Mouse (Mus musculus) frontal cortex, postnatal 25 days (tissue): Measurements from ENCODE around the gene Med28.

Experiments
- DNase-seq, 2 experiments: peaks; one replicate each; pipeline ENCODE4 v3.0.0; 2022; ENCODE audit warnings: low spot score in 2 of 2

Gene Med28

GRCm38 (mm10) chr5:45519960-45520808 is at the start of gene Med28:
Med28 (plus strand) TSS chr5:45520229.
- peak; percentile 91 for DNase-seq

- no peak for DNase-seq
Observed at GRCm38 (mm10) chr5:45472880-45473450, 47.1 kb upstream of the Med28 start.

DNA sequence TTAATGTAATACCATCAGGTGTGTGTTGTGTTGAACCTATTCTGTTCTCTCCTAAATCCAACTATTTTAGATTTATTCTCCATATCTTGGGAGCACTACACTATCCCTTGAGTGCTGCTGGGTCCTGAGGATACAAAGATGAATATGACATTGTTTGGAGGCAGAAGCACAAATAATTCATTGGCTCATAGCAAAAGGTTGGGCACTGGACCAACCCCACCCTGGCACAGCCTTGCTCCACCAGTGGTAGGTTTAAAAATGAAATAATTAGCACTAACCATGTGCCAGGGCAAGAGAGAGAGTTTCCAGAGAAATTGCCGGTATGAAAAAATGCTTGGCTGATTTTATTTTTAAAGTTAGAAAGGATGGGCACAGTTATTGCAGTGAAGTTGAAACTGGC is 46.5 kb upstream of the Med28 start:
- no peak for DNase-seq

DNA sequence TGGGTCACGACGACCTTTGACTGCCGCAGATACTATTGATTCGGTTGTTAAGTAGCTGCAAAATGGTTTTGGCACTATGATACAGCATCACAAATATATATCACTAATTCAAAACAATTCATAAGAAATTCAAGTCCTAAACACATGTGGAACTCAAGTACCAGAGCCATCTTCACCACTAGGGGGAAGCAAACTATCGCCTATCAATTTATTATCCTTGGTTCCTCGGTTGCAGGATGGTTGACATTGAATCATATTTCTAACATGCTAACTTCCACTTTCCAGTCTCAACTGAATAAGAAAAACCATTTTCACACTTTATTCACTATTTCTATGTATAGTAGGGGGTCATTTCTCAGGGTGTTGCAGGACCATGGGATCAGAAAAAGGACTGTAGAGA is 45.8 kb upstream of the Med28 start:
- DNase-seq = no peak

GRCm38 (mm10) chr5:45474758-45475157 is 45.3 kb upstream of the Med28 start:
- DNase-seq = no peak

DNA sequence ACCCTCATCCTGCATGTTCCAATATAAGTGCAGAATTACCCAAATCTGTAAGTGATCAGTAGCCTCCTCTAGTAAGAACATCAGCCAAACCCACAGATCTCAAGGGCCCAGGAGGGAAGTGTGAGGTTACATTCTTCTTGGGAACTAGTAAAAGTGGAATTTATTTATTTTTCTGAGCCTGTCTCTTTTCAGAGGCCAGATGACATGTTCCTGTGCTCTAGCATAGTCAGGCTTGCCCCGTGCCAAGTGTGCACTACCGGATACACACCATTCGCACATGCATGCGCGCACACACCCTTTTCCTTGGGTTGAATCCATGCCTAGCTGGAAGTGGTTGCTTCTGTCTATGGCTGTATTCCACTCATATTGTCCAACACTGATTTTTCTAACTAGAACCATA is 44.3 kb upstream of the Med28 start:
- DNase-seq = no peak

DNA sequence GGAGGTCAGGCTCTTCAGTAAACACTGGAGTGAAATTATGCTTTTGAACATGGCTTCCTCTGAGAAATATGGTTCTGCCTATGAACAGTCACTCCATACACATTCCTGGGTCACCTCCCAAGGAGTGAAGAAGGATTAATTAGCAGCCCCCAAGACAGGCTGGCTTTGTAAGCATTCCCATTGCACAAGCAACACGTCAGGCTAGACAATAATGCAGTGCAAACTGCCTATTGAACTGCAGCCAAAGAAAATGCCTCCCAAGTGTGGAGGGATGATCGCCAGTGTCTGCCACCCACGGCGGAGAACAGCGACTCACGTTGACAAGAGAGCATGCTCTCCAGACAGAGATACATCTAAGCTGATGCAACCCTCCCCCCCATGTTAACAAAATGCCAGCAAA is 43.7 kb upstream of the Med28 start:
- no peak for DNase-seq

DNA sequence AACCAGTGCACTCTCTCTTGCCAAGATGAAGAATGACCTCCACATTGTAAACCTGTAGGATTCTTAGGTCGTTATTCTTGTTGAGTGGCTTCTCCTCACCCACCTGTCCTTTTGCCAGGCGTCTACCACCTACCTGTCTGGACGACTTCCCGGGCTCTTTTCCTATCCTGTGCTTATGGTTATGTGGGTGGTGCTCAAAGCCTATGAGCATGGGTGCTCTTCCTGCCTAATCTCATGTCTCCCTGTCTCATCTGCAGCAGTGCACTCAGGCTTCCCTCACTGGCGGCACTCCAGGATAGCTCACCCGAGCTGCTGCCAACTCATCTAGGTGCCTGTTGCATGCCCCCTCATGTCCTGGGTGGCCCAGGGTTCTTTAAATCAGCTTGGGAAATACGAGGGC is 42.4 kb upstream of the Med28 start:
- no peak for DNase-seq

DNA sequence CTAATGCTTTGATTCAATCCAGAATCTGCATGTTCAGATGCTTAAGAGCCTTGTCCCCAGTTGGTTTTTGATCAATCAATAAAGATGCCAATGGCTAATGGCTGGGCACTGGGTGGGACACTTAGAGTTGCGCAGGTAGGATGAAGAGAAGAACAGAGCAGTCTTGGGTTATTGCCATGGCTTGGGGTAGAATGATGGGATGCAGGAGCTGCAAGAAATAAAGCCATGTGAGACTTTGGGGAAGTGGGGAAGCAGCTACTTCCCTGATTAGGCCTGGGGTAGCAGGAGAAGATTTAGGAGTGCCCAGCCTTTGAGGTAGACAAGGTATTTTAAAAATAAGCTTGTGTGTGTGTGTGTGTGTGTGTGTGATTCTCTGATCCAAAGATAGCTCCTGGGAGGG is 40.0 kb upstream of the Med28 start:
- DNase-seq = no peak

DNA sequence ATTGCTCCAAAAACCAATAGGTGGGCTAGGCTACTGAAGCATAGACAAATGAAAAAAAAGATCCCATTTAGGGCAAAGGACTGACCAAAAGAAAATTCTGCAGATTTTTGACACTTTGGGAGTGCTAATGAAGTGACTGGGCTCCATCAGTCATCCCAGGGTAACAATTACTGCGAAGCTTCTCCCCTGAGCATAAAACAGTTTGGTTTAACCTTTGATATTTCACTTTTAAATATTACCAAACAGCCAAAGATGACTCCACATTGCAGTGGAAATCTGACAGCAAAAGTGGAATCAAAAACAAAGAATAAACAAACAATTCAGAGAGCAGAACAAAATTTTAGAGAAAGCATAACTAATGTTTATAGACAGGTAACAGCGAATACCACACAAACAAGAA is 38.9 kb upstream of the Med28 start:
- DNase-seq = no peak

DNA sequence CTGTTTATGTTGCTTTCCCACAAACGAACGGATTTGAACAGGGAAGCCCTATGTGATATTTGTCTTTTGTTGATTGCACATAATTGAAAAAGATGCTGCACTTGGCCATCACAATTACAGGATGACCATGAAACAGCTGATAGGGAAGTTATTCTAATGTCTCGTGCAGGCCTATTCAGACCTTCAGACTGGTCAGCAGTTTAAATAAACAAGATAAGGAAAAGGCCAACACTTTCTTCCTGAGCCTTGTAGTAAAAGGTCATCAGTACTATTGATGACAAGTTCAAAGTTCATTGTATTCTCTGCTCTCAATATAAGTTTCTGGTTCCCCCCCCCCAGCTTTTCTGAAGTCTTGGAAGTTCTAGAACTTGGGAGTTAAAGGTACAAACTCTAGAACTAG is 37.4 kb upstream of the Med28 start:
- DNase-seq = no peak

DNA sequence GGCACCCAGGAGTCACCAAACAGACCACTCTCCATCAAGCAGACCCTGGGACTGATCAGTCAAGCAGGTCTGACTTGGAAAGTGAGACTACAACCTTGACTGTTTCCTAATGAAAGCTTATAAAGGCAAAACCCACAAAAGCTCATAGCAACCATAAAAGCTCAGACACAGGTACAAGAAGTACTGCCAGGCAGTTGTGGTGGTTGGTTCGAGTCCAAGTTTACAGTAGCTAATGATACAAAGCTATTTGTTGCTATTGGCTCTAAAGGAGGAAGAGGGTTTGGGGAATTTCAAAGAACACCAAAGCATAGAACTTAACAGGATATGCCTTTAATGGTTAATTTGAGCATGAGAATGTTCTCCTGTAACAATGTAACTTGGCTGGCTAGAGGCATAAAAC is 36.4 kb upstream of the Med28 start:
- no peak for DNase-seq

DNA sequence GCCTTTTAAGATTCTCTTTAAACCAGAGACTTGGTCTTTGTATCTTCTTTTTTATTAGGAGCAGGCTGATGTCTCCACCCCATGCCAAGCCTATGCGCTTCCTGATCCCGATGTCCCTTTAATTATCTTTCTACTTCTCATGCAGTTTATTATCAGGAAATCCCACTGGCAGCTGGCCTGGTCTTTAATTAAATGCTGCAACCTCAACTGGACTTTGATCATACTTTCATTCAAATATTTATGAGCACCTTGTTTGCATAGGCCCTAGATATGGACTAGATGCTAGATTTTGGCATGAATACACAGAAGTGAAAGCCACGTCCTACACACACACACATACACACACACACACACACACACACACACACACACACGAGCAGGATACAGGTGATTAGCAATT is 28.3 kb upstream of the Med28 start:
- DNase-seq = no peak

DNA sequence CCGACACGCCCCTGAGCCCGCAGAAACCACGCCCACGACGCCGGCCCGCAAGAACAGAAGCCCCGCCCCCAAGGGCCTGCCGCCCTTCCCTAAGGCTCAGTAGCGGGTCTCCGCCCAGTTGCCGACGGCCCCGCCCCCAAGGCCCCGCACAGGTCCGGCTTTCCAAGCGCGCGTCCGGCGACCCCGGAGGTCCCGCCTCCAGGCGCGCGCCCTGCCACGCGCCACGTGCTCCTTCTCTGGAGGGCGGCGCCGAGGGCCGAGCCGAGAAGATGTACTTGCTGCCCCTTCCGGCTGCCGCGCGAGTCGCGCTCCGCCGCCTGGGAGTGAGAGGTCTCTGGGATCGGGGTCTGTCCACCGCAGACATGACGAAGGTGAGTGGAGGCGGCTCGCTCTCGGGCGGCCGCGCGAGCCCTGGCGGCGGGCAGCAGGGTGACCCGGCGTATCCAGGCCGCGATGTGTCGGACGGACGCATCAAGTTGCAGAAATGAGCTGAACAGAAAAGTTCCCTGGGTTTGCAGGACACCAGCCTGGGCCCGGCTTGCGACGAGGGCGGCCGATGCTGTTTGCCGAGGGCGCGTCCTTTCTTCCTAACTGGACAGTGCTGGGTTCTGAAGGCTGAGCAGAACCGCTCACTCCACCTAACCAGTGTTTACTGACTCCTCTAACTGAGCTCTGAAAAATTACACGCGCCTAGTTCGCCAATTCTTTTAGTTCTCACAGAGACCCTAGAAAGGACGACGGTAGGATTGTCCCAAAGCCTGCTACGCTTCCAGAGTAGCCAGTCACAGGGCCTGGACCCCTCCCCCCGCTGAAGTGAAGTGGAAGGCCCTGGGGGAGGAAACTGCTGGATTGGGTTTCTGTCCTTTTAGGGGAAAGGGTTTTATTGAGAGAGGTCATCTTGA is 26.6 kb upstream of the Med28 start, which contains the start of gene Lap3:
Gene Lap3 (plus strand): TSS at position 184 of the 902 bp plus-strand sequence.
- peak; percentile 90 to 94 for DNase-seq

- DNase-seq = no peak
Observed at GRCm38 (mm10) chr5:45494093-45494755, 25.8 kb upstream of the Med28 start.

DNA sequence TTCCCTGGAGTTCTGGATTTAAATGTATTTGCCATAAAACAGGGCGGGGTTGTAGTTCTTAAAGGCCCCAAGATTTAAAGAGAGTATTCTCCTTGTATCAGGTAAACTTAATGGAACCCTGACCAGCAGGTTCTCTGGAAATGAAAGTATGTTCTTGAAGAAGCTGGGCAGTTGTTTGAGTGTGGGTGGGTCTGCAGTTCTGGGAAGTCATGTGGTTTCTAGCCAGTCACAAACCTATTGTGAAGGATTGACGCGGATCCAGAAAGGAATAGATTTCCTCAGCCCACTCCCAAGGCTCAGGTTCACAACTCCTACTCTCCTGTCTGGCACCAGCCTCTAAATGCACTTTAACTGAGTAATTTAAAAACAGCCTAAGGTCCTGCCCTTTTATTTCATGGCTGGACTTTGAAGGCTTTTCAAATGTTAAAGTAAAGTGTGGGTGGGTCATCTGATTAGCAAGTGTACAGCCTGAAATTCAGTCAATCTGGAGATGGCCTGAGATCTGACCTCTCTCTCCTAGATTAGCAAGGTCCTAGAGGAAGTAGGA is 24.5 kb upstream of the Med28 start:
- DNase-seq = no peak

- DNase-seq = no peak
Observed at GRCm38 (mm10) chr5:45496042-45496441, 24.0 kb upstream of the Med28 start.

DNA sequence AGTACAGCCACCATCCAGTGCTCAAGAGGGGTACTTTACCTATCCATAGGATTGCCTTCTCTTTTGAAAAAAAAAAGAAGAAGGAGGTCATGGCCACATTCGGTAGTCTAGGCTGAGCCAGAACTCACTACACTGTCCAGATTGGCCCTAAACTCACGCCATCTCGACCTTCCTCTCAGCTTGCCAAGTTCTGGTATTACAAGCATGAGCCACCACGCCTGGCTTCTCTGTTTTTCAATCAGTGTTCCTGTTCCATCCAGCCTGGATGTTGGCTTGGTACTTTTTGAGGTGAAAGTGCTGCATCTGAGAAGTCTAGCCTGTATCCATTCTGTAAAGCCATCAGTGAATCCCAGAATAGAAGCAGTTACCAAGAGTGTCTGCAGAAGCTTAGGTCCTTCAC is 23.6 kb upstream of the Med28 start:
- DNase-seq = no peak

GRCm38 (mm10) chr5:45496930-45497550 is 23.0 kb upstream of the Med28 start:
- no peak for DNase-seq

- no peak for DNase-seq
Observed at GRCm38 (mm10) chr5:45497564-45497963, 22.5 kb upstream of the Med28 start.

- DNase-seq = no peak
Observed at GRCm38 (mm10) chr5:45510071-45510470, 10.0 kb upstream of the Med28 start.
